Mouse (Mus musculus) retina, postnatal 7 days (tissue): ENCODE results near the gene Cyp2w1.

ENCODE experiments used
- DNase-seq: peaks from one replicate; pipeline ENCODE4 v3.0.0-alpha.2; 2012; ENCODE audit warnings: low read depth, low spot score

The Cyp2w1 gene

GRCm38 (mm10) chr5:139404801-139405401 is 52.5 kb downstream of the Cyp2w1 start, which contains the start of gene C130050O18Rik:
Gene C130050O18Rik (plus strand): TSS chr5:139405280.
- no peak for DNase-seq

GRCm38 (mm10) chr5:139405478-139405877 is 53.1 kb downstream of the Cyp2w1 start:
- DNase-seq: no peak

GRCm38 (mm10) chr5:139405953-139406352 is 53.5 kb downstream of the Cyp2w1 start:
- DNase-seq: no peak
